Mouse (Mus musculus) stomach, embryonic 15.5 days (tissue): Measurements from ENCODE around the gene Arl4c. TPM values are rescaled to one million over a fixed set of nuclear protein-coding genes. Genes with fewer than 3 reads are reported as not detected.

Experiments
- ATAC-seq: fragments of 200-750 bp; cut with Nextera tagmentation; 2 replicates; pipeline ENCODE4 v1.8.0; 2017; ENCODE audit warnings: low read depth, moderate number of reproducible peaks, moderate TSS enrichment; ENCODE audit not compliant: insufficient read depth, low FRiP score
- H3K27ac ChIP-seq: fragments of 300-500 bp; sonication (generic); 2 replicates; pipeline ENCODE4 v1.5.1; 2015; ENCODE audit warnings: mild to moderate bottlenecking, inconsistent platforms
- H3K27me3 ChIP-seq: fragments of 300-500 bp; sonication (generic); replicated peaks from 2 replicates; pipeline ENCODE4 v1.6.1; 2015; ENCODE audit warnings: inconsistent platforms
- H3K36me3 ChIP-seq: fragments of 300-500 bp; sonication (generic); 2 replicates; pipeline ENCODE4 v1.6.1; 2015; ENCODE audit warnings: inconsistent platforms
- H3K4me1 ChIP-seq: fragments of 300-500 bp; sonication (generic); 2 replicates; pipeline ENCODE4 v1.6.1; 2015; ENCODE audit warnings: inconsistent platforms
- H3K4me2 ChIP-seq: fragments of 300-500 bp; sonication (generic); 2 replicates; pipeline ENCODE4 v1.6.1; 2015; ENCODE audit warnings: mild to moderate bottlenecking, inconsistent platforms
- H3K4me3 ChIP-seq: fragments of 300-500 bp; sonication (generic); replicated peaks from 2 replicates; pipeline ENCODE4 v1.5.1; 2015; ENCODE audit warnings: inconsistent platforms
- H3K9ac ChIP-seq: fragments of 300-500 bp; sonication (generic); 2 replicates; pipeline ENCODE4 v1.6.1; 2015; ENCODE audit warnings: inconsistent platforms
- H3K9me3 ChIP-seq: fragments of 300-500 bp; sonication (generic); 2 replicates; pipeline ENCODE4 v1.6.1; 2016; ENCODE audit warnings: inconsistent platforms
- WGBS: fragments of 180-500 bp; shearing (Covaris S2); methylation state at CpG from one replicate; pipeline ENCODE4 v1.1.7; 2015; 5-methylcytosine and 5-hydroxymethylcytosine counted together
- polyA plus RNA-seq: library from polyadenylated mRNA; unstranded; fragments of >200 nt; fragmentation: Nextera tagmentation; extraction: Ambion mirVana; gene quantifications from 2 replicates; pipeline ENCODE4 v1.2.1, GENCODE M21; 2015

The Arl4c gene
- 10.5 and 11.8 TPM in 2 replicates for polyA plus RNA-seq

DNA sequence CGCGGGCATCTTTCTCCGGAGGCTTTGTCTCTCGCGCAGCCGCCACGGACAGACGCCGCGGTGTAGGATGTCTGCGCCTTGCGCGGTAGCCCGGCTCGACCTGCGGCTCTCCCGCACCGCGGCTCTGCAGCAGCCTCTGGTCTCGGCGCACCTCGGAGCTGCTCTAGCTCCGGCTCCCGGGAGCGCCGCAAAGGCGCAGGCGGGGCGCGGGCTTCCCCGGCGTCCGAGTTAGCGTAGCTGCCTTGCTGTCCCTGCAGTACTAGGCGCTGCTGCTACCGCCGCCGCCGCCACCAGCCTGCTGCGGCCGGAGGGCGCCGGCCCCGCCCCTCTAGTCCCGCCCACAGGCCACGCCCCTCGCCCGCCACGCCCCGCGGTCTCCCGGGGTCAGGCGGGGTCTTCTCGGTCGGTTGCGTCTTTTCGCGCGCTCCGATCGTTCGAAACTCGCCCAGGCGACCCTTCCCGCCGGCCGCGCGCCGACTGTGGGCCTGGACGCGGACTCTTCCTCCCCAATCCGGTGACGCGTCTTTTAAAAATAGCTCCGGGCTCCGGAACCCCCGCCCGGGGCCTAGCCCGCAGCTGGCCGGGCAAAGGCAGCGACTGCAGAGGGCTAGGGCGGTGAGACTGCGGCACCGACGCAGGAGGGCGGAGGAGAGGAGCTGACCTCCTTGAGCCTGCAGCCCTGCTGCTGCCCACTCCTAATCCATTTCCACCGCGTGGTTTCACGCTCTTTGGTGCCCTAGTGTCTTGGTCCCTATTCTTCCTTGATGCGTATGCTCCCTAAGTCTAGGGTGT, at the start of gene Arl4c:
Arl4c (minus strand) TSS at position 352 of the 792 bp plus-strand sequence.
- Histone ChIP-seq H3K4me3 (peak within 1 kb of the TSS; percentile 60), H3K4me2 (peak within 1 kb of the TSS; percentile 81), H3K27ac (peak within 1 kb of the TSS; percentile 84), H3K36me3 (no peaks in the 10 kb centered on the region), H3K9me3 (no peaks in the 10 kb centered on the region), H3K4me1 (peaks cover 15% of the 10 kb centered on the region; the same call in 1 of the 2 replicates), H3K9ac (peak within 1 kb of the TSS; percentile 79), H3K27me3 (no peaks in the 10 kb centered on the region)
- WGBS, result 2% methylated on average over 90 of the region's 91 CpGs
- peak; percentile 83 for ATAC-seq

DNA sequence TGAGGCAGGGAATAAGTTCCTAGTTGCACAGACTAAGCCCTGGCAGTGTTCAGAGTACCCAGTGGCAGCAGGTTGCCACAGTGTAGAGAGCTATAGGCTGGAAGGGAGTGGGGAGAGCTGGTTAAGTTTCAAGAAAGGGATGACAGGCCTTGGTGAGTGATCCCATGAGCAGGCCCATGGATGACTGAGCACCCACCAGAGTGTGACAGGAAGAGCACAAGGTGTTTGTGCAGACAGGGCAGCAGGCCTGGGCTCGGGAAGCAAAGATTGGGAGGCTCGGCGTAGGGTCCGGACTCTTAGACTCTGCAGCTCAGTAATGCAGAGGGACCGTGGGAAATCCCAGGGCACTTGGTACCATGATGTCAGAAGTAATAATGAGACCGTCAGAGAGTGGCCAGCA, 49.3 kb upstream of the Arl4c start:
- Histone ChIP-seq H3K4me3 (no peak overlapping the region), H3K27ac (no peak overlapping the region), H3K36me3 (no peaks in the 10 kb centered on the region), H3K4me2 (no peak overlapping the region), H3K27me3 (no peaks in the 10 kb centered on the region), H3K9ac (no peak overlapping the region), H3K4me1 (peaks cover 5% of the 10 kb centered on the region; the same call in 1 of the 2 replicates), H3K9me3 (no peaks in the 10 kb centered on the region)
- ATAC-seq, result no peak
- 89% methylated on average over 6 of the region's 6 CpGs for WGBS

DNA sequence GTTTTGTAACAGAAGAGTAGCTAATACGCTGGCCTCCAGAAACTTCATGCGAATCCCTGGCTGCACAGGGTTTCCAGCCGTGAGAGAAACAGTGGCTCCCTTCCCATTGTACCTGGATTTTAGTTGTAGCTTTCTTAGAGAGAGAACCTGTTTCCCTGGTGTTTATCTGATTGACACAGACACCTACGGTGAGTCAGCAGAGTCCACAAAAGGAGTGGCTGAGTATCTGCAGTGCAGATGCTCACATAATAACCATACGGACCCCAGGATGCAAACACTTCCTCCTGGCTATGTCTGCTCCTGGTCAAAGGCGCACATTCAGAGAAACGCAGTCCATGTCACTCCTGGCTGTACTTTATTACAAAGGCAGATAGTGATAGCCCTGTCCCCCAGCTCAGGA, 48.6 kb upstream of the Arl4c start:
- Histone ChIP-seq H3K4me3 (no peak overlapping the region), H3K4me1 (peaks cover 5% of the 10 kb centered on the region; the same call in 1 of the 2 replicates), H3K27ac (no peak overlapping the region), H3K36me3 (no peaks in the 10 kb centered on the region), H3K27me3 (no peaks in the 10 kb centered on the region), H3K9ac (no peak overlapping the region), H3K4me2 (no peak overlapping the region), H3K9me3 (no peaks in the 10 kb centered on the region)
- ATAC-seq, result no peak
- WGBS, result 74% methylated on average over 7 of the region's 7 CpGs

DNA sequence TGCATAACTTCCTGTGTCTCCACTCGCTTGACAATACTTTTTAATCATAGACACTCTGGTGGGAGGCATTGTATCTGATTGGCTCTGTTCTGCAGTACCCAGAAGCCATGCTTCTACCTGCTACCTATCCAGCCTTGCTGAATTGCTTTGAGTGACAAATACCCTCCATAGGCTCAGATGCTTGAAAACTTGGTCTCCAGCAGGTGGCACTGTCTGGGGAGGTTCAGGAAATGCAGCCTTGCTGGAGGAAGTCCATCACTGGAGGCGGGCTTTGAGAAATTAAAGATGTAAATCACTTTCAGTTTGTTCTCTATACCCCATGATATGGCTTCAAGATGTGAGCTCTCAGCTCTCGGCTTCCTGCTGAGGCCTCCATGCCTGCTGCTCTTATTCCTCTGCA, 48.1 kb upstream of the Arl4c start:
- WGBS, result 87% methylated on average over 3 of the region's 3 CpGs
- Histone ChIP-seq H3K9me3 (no peaks in the 10 kb centered on the region), H3K36me3 (no peaks in the 10 kb centered on the region), H3K9ac (no peak overlapping the region), H3K27me3 (no peaks in the 10 kb centered on the region), H3K4me3 (no peak overlapping the region), H3K4me2 (no peak overlapping the region), H3K27ac (no peak overlapping the region), H3K4me1 (peaks cover 5% of the 10 kb centered on the region; the same call in 1 of the 2 replicates)
- no peak for ATAC-seq

DNA sequence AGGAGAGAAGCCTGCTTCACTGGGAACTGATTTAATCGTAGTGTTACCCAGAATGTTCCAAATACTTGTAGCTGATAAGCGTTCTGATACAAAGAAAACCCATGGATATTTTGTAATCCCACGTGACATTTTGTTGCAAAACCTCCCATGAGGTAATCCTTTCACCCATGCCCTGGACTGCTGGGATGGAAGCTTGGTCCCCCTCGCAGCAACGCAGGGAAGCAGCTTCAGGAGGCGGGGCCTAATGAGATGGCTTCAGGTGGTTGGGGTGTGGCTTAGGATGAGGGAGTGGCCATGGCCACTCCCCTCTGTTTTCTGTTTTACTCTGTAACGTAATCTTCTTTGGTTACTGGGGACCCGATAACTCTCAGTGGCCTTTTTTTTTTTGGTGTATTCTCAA, 47.1 kb upstream of the Arl4c start:
- ATAC-seq, result no peak
- H3K27ac ChIP-seq, result no peak overlapping the region
- H3K9me3 ChIP-seq, result no peaks in the 10 kb centered on the region
- no peak overlapping the region for H3K9ac ChIP-seq
- peaks cover 5% of the 10 kb centered on the region; the same call in 1 of the 2 replicates for H3K4me1 ChIP-seq
- H3K36me3 ChIP-seq, result no peaks in the 10 kb centered on the region
- 72% methylated on average over 8 of the region's 8 CpGs for WGBS
- no peak overlapping the region for H3K4me3 ChIP-seq
- H3K4me2 ChIP-seq, result no peak overlapping the region
- no peaks in the 10 kb centered on the region for H3K27me3 ChIP-seq

DNA sequence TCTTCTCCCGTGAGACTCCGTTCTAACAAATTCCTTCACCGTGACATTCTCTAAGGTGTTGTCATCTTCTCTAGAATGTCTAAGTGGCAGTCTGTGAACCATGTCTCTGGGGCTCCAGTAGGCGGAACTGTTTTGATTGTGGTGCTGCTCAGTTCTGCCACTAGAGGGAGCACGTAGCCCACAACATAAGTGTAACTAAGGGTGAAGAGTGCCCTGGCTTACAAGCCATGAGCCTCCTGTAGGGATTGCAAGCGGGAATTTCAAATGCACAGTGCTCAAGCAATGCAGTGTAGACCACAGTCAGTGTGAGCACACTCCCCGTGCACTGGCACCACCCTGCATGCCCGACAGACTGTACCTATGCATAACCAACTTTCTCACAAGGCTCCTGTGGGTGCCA, 43.2 kb upstream of the Arl4c start:
- Histone ChIP-seq H3K9me3 (no peaks in the 10 kb centered on the region), H3K4me2 (no peak overlapping the region), H3K4me3 (no peak overlapping the region), H3K27me3 (no peaks in the 10 kb centered on the region), H3K9ac (no peak overlapping the region), H3K36me3 (no peaks in the 10 kb centered on the region), H3K4me1 (no peaks in the 10 kb centered on the region), H3K27ac (no peak overlapping the region)
- 6% methylated on average over 8 of the region's 8 CpGs for WGBS
- peak; percentile 67 for ATAC-seq

DNA sequence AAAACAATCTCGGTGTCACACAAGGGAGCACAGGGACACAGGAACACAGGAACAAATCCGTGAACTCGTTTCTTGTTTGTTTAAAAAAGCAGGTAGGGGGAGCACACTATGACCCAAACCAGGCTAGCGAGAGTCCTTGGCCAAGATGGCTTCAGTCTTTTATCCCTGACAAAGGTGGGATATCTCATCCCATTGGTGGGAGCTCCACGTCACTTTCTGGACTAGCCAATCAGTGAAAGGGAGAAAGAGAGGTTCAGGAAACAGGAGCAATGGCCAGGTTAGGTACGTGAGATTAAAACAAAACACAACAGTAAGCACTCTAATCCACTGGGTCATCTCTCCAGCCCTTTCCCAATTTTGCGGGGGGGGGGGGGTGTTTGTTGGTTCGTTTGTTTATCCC, 42.2 kb upstream of the Arl4c start:
- no peaks in the 10 kb centered on the region for H3K36me3 ChIP-seq
- H3K4me3 ChIP-seq, result no peak overlapping the region
- H3K9me3 ChIP-seq, result no peaks in the 10 kb centered on the region
- ATAC-seq, result no peak
- H3K27ac ChIP-seq, result no peak overlapping the region
- no peak overlapping the region for H3K9ac ChIP-seq
- H3K27me3 ChIP-seq, result no peaks in the 10 kb centered on the region
- H3K4me1 ChIP-seq, result no peaks in the 10 kb centered on the region
- H3K4me2 ChIP-seq, result no peak overlapping the region
- WGBS, result 68% methylated on average over 8 of the region's 8 CpGs

DNA sequence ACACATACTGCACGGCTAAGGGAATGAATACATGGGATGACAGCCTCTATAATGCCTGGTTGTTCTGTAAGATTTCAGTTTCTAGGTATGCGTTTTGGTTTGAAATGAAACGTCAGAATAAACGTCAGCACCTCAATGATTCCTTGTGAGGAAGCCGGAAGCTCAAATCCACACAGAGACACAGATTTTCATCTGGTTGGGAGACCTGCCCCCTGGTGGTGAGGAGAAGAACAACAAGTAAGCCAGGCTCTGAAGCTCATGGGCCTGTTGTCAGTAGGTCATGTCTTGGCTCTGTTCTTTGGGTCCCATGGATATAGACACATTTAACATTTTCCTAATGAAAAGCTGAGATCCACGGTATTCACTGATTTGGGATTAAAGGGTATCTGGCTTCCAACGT, 40.4 kb upstream of the Arl4c start:
- no peak overlapping the region for H3K4me3 ChIP-seq
- H3K27ac ChIP-seq, result no peak overlapping the region
- H3K36me3 ChIP-seq, result no peaks in the 10 kb centered on the region
- H3K4me1 ChIP-seq, result no peaks in the 10 kb centered on the region
- H3K27me3 ChIP-seq, result no peaks in the 10 kb centered on the region
- no peak for ATAC-seq
- H3K9me3 ChIP-seq, result no peaks in the 10 kb centered on the region
- WGBS, result 46% methylated on average over 7 of the region's 7 CpGs
- H3K4me2 ChIP-seq, result no peak overlapping the region
- H3K9ac ChIP-seq, result no peak overlapping the region

DNA sequence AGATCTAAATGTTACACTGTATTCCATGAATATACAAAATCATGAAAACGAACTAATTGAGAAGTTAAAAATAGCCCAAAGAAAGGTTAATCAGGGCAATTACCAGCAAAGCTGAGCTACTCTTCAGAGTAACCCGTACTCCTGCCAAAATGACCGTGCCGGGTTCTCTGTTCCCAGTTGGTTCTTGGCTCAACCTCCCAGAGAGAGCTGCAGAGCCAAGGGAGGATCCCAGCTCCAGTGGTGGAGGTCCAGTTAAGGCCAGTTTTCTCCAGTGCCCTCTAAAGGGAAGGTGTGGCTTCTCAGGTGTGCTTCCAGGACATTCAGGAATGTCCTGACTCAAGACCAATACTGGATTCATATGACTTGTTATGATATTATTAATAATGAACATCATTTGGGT, 37.5 kb upstream of the Arl4c start:
- WGBS, result 66% methylated on average over 4 of the region's 4 CpGs
- no peaks in the 10 kb centered on the region for H3K9me3 ChIP-seq
- no peak overlapping the region for H3K4me2 ChIP-seq
- no peak overlapping the region for H3K27ac ChIP-seq
- no peaks in the 10 kb centered on the region for H3K36me3 ChIP-seq
- no peaks in the 10 kb centered on the region for H3K4me1 ChIP-seq
- ATAC-seq, result no peak
- H3K27me3 ChIP-seq, result no peaks in the 10 kb centered on the region
- no peak overlapping the region for H3K4me3 ChIP-seq
- H3K9ac ChIP-seq, result no peak overlapping the region

DNA sequence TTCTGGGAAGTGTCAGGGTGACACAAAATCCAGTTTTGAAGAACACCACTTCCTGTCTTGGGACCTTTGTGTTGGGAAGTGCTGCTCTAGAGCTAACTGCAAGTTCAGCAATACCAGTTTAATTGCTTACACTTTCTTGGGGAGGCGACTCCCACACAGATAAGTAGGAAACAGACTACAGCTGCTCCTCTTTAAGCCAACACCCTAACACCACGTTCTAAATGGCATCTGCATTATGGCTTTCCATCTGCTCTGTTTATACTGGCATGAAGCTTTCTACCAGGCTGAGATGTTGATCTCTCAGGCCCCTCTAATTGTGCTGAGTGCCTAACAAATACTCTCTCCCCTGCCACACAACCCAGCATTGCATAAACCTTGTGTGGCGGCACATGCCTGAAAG, 36.9 kb upstream of the Arl4c start:
- no peak overlapping the region for H3K27ac ChIP-seq
- WGBS, result 50% methylated on average over 3 of the region's 3 CpGs
- H3K4me1 ChIP-seq, result no peaks in the 10 kb centered on the region
- no peaks in the 10 kb centered on the region for H3K36me3 ChIP-seq
- no peak overlapping the region for H3K4me3 ChIP-seq
- no peak overlapping the region for H3K9ac ChIP-seq
- ATAC-seq, result no peak
- H3K9me3 ChIP-seq, result no peaks in the 10 kb centered on the region
- no peaks in the 10 kb centered on the region for H3K27me3 ChIP-seq
- H3K4me2 ChIP-seq, result no peak overlapping the region

DNA sequence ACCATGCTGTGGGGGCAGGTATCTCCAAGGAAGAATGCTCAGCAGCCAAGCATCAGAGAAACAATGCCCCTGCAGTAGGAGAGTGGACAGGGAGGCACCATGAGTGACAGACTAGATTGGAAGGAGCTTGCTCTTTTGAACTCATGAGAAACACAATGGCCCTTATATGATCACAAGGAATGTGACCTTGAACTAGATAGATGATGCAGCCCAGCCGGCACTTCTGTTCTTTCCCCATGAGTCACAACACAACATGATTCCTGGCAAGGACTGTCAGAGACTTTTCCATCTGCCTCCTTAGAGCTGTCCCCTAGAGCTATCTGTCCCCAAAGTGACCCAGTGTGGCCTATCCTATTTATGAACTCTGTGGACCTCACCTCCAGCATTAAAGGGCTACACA, 27.5 kb upstream of the Arl4c start:
- Histone ChIP-seq H3K36me3 (no peaks in the 10 kb centered on the region), H3K9me3 (no peaks in the 10 kb centered on the region), H3K9ac (no peak overlapping the region), H3K27me3 (no peaks in the 10 kb centered on the region), H3K4me1 (no peaks in the 10 kb centered on the region), H3K4me2 (no peak overlapping the region), H3K27ac (no peak overlapping the region), H3K4me3 (no peak overlapping the region)
- ATAC-seq, result no peak
- WGBS, result 74% methylated on average over 1 of the region's 1 CpGs

DNA sequence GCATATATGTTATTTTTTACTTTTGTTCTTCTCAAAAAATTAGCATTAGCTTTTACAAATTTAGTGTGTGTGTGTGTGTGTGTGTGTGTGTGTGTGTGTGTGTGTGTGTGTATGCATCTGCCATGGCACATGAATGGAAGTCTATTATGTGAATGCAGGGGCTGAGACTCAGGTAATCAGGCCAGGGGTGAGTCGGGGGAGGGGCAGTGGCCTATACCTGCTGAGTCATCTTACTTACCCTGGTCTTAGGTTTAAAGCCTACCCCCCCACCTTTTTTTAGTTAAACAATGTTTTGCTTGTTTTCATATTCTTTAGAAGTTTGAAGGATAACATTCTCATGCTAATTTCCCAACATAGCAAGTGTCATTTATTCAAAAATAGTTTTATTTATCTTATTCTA, 25.3 kb upstream of the Arl4c start:
- no peak overlapping the region for H3K9ac ChIP-seq
- no peak overlapping the region for H3K4me2 ChIP-seq
- no peaks in the 10 kb centered on the region for H3K36me3 ChIP-seq
- H3K9me3 ChIP-seq, result no peaks in the 10 kb centered on the region
- ATAC-seq, result no peak
- no peaks in the 10 kb centered on the region for H3K4me1 ChIP-seq
- H3K27ac ChIP-seq, result no peak overlapping the region
- no peaks in the 10 kb centered on the region for H3K27me3 ChIP-seq
- 90% methylated on average over 1 of the region's 1 CpGs for WGBS
- no peak overlapping the region for H3K4me3 ChIP-seq

DNA sequence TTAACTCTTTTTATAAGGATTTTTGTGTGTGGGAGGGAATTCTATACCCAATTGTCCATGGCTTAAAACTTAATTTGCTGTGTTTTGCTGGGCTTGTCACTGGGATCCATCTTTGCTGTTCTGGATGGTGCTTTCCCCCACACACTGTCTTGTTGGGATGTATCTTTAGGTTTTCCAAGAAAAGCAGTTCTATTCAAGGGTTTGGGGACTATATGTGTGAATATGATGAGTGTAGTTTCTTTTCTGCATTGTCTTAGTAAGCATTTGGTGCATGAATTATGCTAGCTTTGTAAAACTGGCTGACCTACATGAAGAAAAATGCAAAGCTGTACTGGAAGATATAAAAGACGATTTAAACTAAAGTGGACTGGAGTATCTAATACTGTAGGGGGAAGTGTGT, 23.7 kb upstream of the Arl4c start:
- no peak for ATAC-seq

More for the DNA sequence above, 23.7 kb upstream of the Arl4c start:
- Histone ChIP-seq H3K9me3 (no peaks in the 10 kb centered on the region), H3K36me3 (no peaks in the 10 kb centered on the region), H3K9ac (no peak overlapping the region), H3K4me1 (no peaks in the 10 kb centered on the region), H3K27me3 (no peaks in the 10 kb centered on the region), H3K27ac (no peak overlapping the region), H3K4me2 (no peak overlapping the region), H3K4me3 (no peak overlapping the region)
- 57% methylated on average over 1 of the region's 1 CpGs for WGBS
